22 mouse cellular contexts compared by ENCODE assay signal in the genomic region with DNA sequence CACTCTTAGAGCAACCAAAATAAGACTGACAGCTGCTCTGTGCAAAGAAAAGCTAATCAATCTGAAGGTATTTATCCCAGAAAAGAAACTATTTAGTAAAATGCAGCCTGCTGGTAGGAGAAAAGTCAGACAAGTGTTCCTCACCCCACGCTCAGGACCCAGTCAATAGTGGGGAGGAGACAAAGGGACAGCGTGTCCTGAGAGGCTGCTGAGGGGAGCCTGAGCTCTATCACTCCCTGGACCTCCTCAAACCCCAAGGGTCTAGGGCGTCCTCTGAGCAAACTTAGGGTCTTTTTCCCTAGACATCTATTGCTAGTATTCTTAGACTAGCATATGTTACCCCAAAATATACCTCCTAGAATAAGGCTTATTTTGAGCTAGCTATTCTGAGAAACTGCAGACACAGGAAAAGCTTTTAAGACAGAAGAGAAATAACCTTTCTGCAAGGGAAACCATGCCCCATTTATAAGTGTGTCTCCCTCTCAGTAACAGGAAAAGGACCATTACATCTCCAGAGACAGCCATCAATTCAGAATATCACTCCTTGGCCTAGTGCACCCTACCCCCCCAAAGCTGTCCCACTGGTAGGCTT.
"Had no signal": no experiment of that assay in that cellular context is flagged by ENCODE, and none has a peak within 500 bp of the region (broad histone marks: within the 10 kb centered on the region; RNA-seq: fewer than 3 reads in every experiment).

No protein-coding gene starts in this region.

- H3K4me1 ChIP-seq: kidney, embryonic 15.5 days; limb, embryonic 12.5 days; limb, embryonic 15.5 days; midbrain, embryonic 10.5 days; neural tube, embryonic 12.5 days; stomach, embryonic 15.5 days had no signal

- H3K4me3 ChIP-seq: kidney, embryonic 15.5 days; limb, embryonic 12.5 days; limb, embryonic 15.5 days; megakaryocyte, embryonic 14.5 days; midbrain, embryonic 10.5 days; neural tube, embryonic 12.5 days; neural tube, embryonic 15.5 days; stomach, embryonic 15.5 days had no signal

- DNase-seq: kidney, adult 11 months; kidney, adult 8-10 months; kidney, postnatal 10 days; kidney, postnatal 36 days; left cerebral cortex, postnatal 4 days; liver, postnatal 0 days; lung, embryonic 14.5 days; lung, postnatal 36 days; midbrain, embryonic 14.5 days; right cerebral cortex, adult 18-20 months; right cerebral cortex, postnatal 14 days; spleen, adult 18-20 months; thymus, postnatal 25 days had no signal

- H3K27ac ChIP-seq: kidney, embryonic 15.5 days; limb, embryonic 12.5 days; limb, embryonic 15.5 days; liver, embryonic 14.5 days; midbrain, embryonic 10.5 days; neural tube, embryonic 12.5 days; neural tube, embryonic 15.5 days; stomach, embryonic 15.5 days had no signal
